12 mouse cellular contexts compared by ENCODE assay signal in the genomic region with DNA sequence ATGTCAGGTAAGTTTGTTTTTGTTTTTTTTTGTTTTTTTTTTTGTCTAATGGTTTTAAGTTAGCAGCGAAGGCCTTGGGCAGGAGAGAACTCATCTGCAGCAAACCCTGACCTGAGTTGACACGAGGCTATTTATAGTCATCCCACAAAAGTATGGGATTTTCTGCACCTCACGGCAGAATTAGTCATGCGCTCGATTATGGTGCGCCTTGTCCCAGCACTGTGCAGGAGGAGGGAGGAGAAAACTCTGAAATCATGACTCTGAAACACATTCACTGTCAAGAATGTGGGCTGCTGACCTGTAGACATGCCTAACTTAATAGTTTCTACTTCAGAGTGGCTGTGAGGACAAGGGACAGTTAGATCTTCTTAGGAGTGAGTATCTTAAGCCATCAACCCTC. TPM values are rescaled to one million over a fixed set of nuclear protein-coding genes. Genes with fewer than 3 reads are reported as not detected.
DNase-seq lines count a peak whose midpoint lies in the region; ATAC-seq and TF ChIP-seq lines count a peak whose summit lies in the region.
"Had no signal": no experiment of that assay in that cellular context is flagged by ENCODE, and none has a peak within 500 bp of the region (broad histone marks: within the 10 kb centered on the region; RNA-seq: fewer than 3 reads in every experiment).

No protein-coding gene starts in this region.

- ATAC-seq in CD4-positive, CD25-positive, alpha-beta regulatory T cell, adult 4 months: no peak
- ATAC-seq: activated CD4-positive, CD25-positive, alpha-beta regulatory T cell, adult 4 months; forebrain, embryonic 15.5 days; intestine, embryonic 16.5 days had no signal

- peak overlapping the region; percentile 6 for H3ac ChIP-seq in C2C12 (ENCODE audit: control insufficient read depth, insufficient read length, low read depth)

- peak; percentile 92 for DNase-seq in heart, adult 11 months
- DNase-seq in heart, postnatal 14 days: no peak
- DNase-seq in brain, adult 2 months (ENCODE audit: low read depth, low spot score): peak; percentile 78
- peak; percentile 55 for DNase-seq in heart, postnatal 4 days
- DNase-seq in left cerebral cortex, postnatal 4 days: no peak
- DNase-seq in left cerebral cortex, adult 8-10 months (ENCODE audit: low spot score in 2 of 2): no peak
- DNase-seq: thymus, postnatal 14 days had no signal

- H3K79me3 ChIP-seq in C2C12 (ENCODE audit: low read depth): peaks cover 75% of the 10 kb centered on the region

- H3K4me3 ChIP-seq in C2C12 (ENCODE audit: insufficient read depth, poor library complexity, severe bottlenecking): no peak overlapping the region
- H3K4me3 ChIP-seq: forebrain, embryonic 15.5 days had no signal

- intact Hi-C loops in heart, postnatal 14 days (cut with DNase I): no loop called here
- intact Hi-C loops in left cerebral cortex, postnatal 4 days (cut with DNase I): no loop called here

- H3K27me3 ChIP-seq in C2C12 (ENCODE audit: control insufficient read depth, insufficient read depth, insufficient read length): no peaks in the 10 kb centered on the region
- H3K27me3 ChIP-seq: forebrain, embryonic 15.5 days had no signal

- H3K79me2 ChIP-seq in C2C12 (ENCODE audit: control insufficient read depth, insufficient read depth): peaks cover 97% of the 10 kb centered on the region

- H3K36me3 ChIP-seq in C2C12 (ENCODE audit: control insufficient read depth, insufficient read depth): no peaks in the 10 kb centered on the region
- H3K36me3 ChIP-seq: forebrain, embryonic 15.5 days had no signal

- TF ChIP-seq CTCF in C2C12 (IDR thresholded peaks at IDR 0.05; ENCODE audit: control insufficient read depth, insufficient read depth, insufficient read length): no peak

TF ChIP-seq in C2C12, 6 proteins besides CTCF, POLR2A, EP300 and RAD21:
- TF ChIP-seq CEBPB (IDR thresholded peaks at IDR 0.05; ENCODE audit: low read depth): no peak
- TF ChIP-seq FOSL1 (IDR thresholded peaks at IDR 0.05; ENCODE audit: insufficient read depth, low read length, poor library complexity, severe bottlenecking): peak; percentile 7
- TF ChIP-seq MYOD1 (IDR thresholded peaks at IDR 0.05; ENCODE audit: control insufficient read depth, insufficient read length, low read depth): no peak
- peak; percentile 1 for TF ChIP-seq USF1 (IDR thresholded peaks at IDR 0.05; ENCODE audit: low read depth)
- TF ChIP-seq MYOG (IDR thresholded peaks at IDR 0.05; ENCODE audit: control insufficient read depth, extremely low read depth, insufficient read length): no peak
- peak; percentile 51 for TF ChIP-seq MAX (IDR thresholded peaks at IDR 0.05)

RNA-seq across cellular contexts. Expression of gene Lamc1, which starts 40.4 kb away (rescaled TPM):
- 100 to 1,000 TPM; 303 to 323 TPM for total RNA-seq in heart, postnatal 14 days (2021)
- 35.5 TPM for polyA plus RNA-seq in C2C12 (2012; fragmentation: generic; extraction: Trizol)
- total RNA-seq in heart, postnatal 4 days (2021): 100 to 1,000 TPM; 351 to 364 TPM
- 10 to 100 TPM; 11.6 to 12.5 TPM for polyA plus RNA-seq in CD4-positive, CD25-positive, alpha-beta regulatory T cell, adult 4 months (2017; shearing (Covaris generic))
- 10 to 100 TPM; 41.9 to 46.2 TPM for total RNA-seq in left cerebral cortex, postnatal 4 days (2021)
- 10 to 100 TPM; 23.8 to 28.5 (median 27.2) TPM for total RNA-seq in left cerebral cortex, adult 8-10 months (2022)

Comparison
In these comparisons a context has a peak if more than half of its experiments do, and no peak if none do; other contexts are left out.
1. DNase-seq: peak in heart, adult 11 months (single experiment), brain, adult 2 months (single experiment) and heart, postnatal 4 days (single experiment); none in heart, postnatal 14 days (0 of 2), left cerebral cortex, postnatal 4 days (single experiment) and left cerebral cortex, adult 8-10 months (0 of 2).
2. RNA of gene Lamc1, which starts 40.4 kb away (total RNA-seq): 351 to 364 TPM in heart, postnatal 4 days and 303 to 323 TPM in heart, postnatal 14 days; 41.9 to 46.2 TPM in left cerebral cortex, postnatal 4 days and 23.8 to 28.5 TPM in left cerebral cortex, adult 8-10 months; every median in the first group is over 4 times any median in the second.